Mouse (Mus musculus) E14TG2a.4 (cell line): ENCODE data around the gene Kat5.

Experiments
- CTCF ChIP-seq: conservative IDR thresholded peaks from 2 replicates; pipeline ENCODE4 v1.5.1; 2014; ENCODE audit warnings: low read length
- NANOG ChIP-seq: IDR thresholded peaks from 2 replicates; pipeline ENCODE4 v1.6.1; 2014; ENCODE audit warnings: borderline replicate concordance, low read length, mixed read lengths
- POU5F1 ChIP-seq: IDR thresholded peaks from 2 replicates; pipeline ENCODE4 v1.6.1; 2014; ENCODE audit warnings: low read length, borderline replicate concordance

- no peak for TF ChIP-seq CTCF
- no peak for TF ChIP-seq POU5F1
- TF ChIP-seq NANOG = no peak
These were observed 47.3 kb downstream of the Kat5 start for GRCm38 (mm10) chr19:5562776-5563175.
